Mouse (Mus musculus) duodenum, adult 2 months (tissue): ENCODE data around the gene Cib1. TPM values are rescaled to one million over a fixed set of nuclear protein-coding genes. Genes with fewer than 3 reads are reported as not detected.

ENCODE experiments used
- polyA plus RNA-seq: library from polyadenylated mRNA; depleted of rRNA; stranded (reverse); fragments of >200 nt; gene quantifications from 2 replicates; pipeline ENCODE4 v1.2.3, GENCODE M21; 2012; ENCODE audit warnings: low replicate concordance; rRNA removed

Cib1 gene
- 543 and 731 TPM in 2 replicates for polyA plus RNA-seq

GRCm38 (mm10) chr7:80232489-80233029 is at the start of gene Cib1, which contains the start of gene Gdpgp1:
Cib1 (minus strand) TSS chr7:80232813.
Gdpgp1 (plus strand) TSS chr7:80232865.

GRCm38 (mm10) chr7:80268897-80269750 is 36.5 kb upstream of the Cib1 start, which contains the start of gene Vps33b:
Vps33b (plus strand) TSS chr7:80269649.

GRCm38 (mm10) chr7:80260625-80261371 is 28.2 kb upstream of the Cib1 start, which contains the start of gene Ngrn:
Ngrn (plus strand) TSS chr7:80261215.

GRCm38 (mm10) chr7:80246148-80246721 is 13.6 kb upstream of the Cib1 start, which contains the start of gene Ttll13:
Ttll13 (plus strand) TSS chr7:80246376.

GRCm38 (mm10) chr7:80186531-80187296 is 45.9 kb downstream of the Cib1 start, which contains the start of gene Sema4b:
Sema4b (plus strand) TSS chr7:80186841.

Other genes with a start within 250 kb of the Cib1 start
- 37.2 and 42.2 TPM in 2 replicates for gene Zfp710, start 208.0 kb downstream of the Cib1 start, polyA plus RNA-seq
- 66.2 and 67.7 TPM in 2 replicates for gene Idh2, start 117.4 kb downstream of the Cib1 start, polyA plus RNA-seq
- gene Sema4b, start 46.0 kb downstream of the Cib1 start, polyA plus RNA-seq: 55.3 and 79.0 TPM in 2 replicates
- 2.1 and 3.7 TPM in 2 replicates for gene Gdpgp1, start 52 bp upstream of the Cib1 start, polyA plus RNA-seq
- gene Ttll13, start 13.6 kb upstream of the Cib1 start, polyA plus RNA-seq: 0.05 TPM in 1 of 2 replicates, not detected in the other
- gene Ngrn, start 28.4 kb upstream of the Cib1 start, polyA plus RNA-seq: 10.9 and 12.6 TPM in 2 replicates
- 7.4 and 8.3 TPM in 2 replicates for gene Vps33b, start 36.8 kb upstream of the Cib1 start, polyA plus RNA-seq
- 7.4 and 10.6 TPM in 2 replicates for gene Prc1, start 61.6 kb upstream of the Cib1 start, polyA plus RNA-seq
- 4.8 and 5.1 TPM in 2 replicates for gene Rccd1, start 91.6 kb upstream of the Cib1 start, polyA plus RNA-seq
- 40.9 and 49.0 TPM in 2 replicates for gene Unc45a, start 108.2 kb upstream of the Cib1 start, polyA plus RNA-seq
- gene Hddc3, start 110.3 kb upstream of the Cib1 start, polyA plus RNA-seq: 14.5 and 19.6 TPM in 2 replicates
- gene Man2a2, start 138.6 kb upstream of the Cib1 start, polyA plus RNA-seq: 23.8 and 33.0 TPM in 2 replicates
- gene Fes, start 155.1 kb upstream of the Cib1 start, polyA plus RNA-seq: 10.6 and 12.4 TPM in 2 replicates
- 90.7 and 95.4 TPM in 2 replicates for gene Furin, start 172.6 kb upstream of the Cib1 start, polyA plus RNA-seq